Mouse (Mus musculus): ENCODE results near the gene Slamf9. TPM values are rescaled to one million over a fixed set of nuclear protein-coding genes. Genes with fewer than 3 reads are reported as not detected.

Slamf9 gene
- polyA plus RNA-seq, 1 experiment from 2014 or later: not detected

- H3K4me1 ChIP-seq: peaks cover 16% of the 10 kb centered on the region
- no peak overlapping the region for H3K27ac ChIP-seq
- H3K9me3 ChIP-seq: no peaks in the 10 kb centered on the region
- H3K9ac ChIP-seq: no peak overlapping the region
- H3K4me2 ChIP-seq: no peak overlapping the region
- 91% methylated on average over 8 of the region's 8 CpGs for WGBS
- H3K36me3 ChIP-seq: peaks cover 62% of the 10 kb centered on the region
- no peak overlapping the region for H3K4me3 ChIP-seq
- ATAC-seq (ENCODE audit: insufficient number of reproducible peaks, insufficient read depth, low FRiP score, low TSS enrichment, low read depth): no peak
- H3K27me3 ChIP-seq: no peaks in the 10 kb centered on the region
Measured at GRCm38 (mm10) chr1:172492047-172492446, 16.9 kb downstream of the Slamf9 start.

GRCm38 (mm10) chr1:172493516-172493915 lies 18.4 kb downstream of the Slamf9 start:
- no peak overlapping the region for H3K9ac ChIP-seq
- peaks cover 72% of the 10 kb centered on the region for H3K36me3 ChIP-seq
- WGBS: 83% methylated on average over 6 of the region's 6 CpGs
- no peak for ATAC-seq (ENCODE audit: insufficient number of reproducible peaks, insufficient read depth, low FRiP score, low TSS enrichment, low read depth)
- H3K27me3 ChIP-seq: no peaks in the 10 kb centered on the region
- peaks cover 8% of the 10 kb centered on the region for H3K4me1 ChIP-seq
- no peak overlapping the region for H3K27ac ChIP-seq
- H3K4me3 ChIP-seq: no peak overlapping the region
- no peaks in the 10 kb centered on the region for H3K9me3 ChIP-seq
- no peak overlapping the region for H3K4me2 ChIP-seq

GRCm38 (mm10) chr1:172496030-172496429 lies 20.9 kb downstream of the Slamf9 start:
- no peak overlapping the region for H3K4me2 ChIP-seq
- no peak overlapping the region for H3K27ac ChIP-seq
- no peak for ATAC-seq (ENCODE audit: insufficient number of reproducible peaks, insufficient read depth, low FRiP score, low TSS enrichment, low read depth)
- H3K36me3 ChIP-seq: peaks cover 72% of the 10 kb centered on the region
- H3K9ac ChIP-seq: no peak overlapping the region
- 75% methylated on average over 17 of the region's 17 CpGs for WGBS
- H3K27me3 ChIP-seq: peaks cover 12% of the 10 kb centered on the region
- no peak overlapping the region for H3K4me3 ChIP-seq
- no peaks in the 10 kb centered on the region for H3K9me3 ChIP-seq
- H3K4me1 ChIP-seq: peaks cover 15% of the 10 kb centered on the region; the same call in 1 of the 2 replicates

GRCm38 (mm10) chr1:172497428-172497827 lies 22.3 kb downstream of the Slamf9 start:
- no peaks in the 10 kb centered on the region for H3K9me3 ChIP-seq
- H3K4me2 ChIP-seq: no peak overlapping the region
- no peak overlapping the region for H3K9ac ChIP-seq
- no peak for ATAC-seq (ENCODE audit: insufficient number of reproducible peaks, insufficient read depth, low FRiP score, low TSS enrichment, low read depth)
- no peak overlapping the region for H3K4me3 ChIP-seq
- H3K36me3 ChIP-seq: peaks cover 58% of the 10 kb centered on the region
- 75% methylated on average over 10 of the region's 10 CpGs for WGBS
- H3K27ac ChIP-seq: no peak overlapping the region
- peaks cover 23% of the 10 kb centered on the region for H3K27me3 ChIP-seq
- peaks cover 29% of the 10 kb centered on the region for H3K4me1 ChIP-seq

GRCm38 (mm10) chr1:172499765-172500441 lies 24.7 kb downstream of the Slamf9 start, which contains the start of gene Tagln2:
Gene Tagln2, plus strand, starts transcription at chr1:172500047.
- H3K4me3 ChIP-seq: peak within 1 kb of the TSS; percentile 60
- 1% methylated on average over 30 of the region's 30 CpGs for WGBS
- H3K27ac ChIP-seq: peak within 1 kb of the TSS; percentile 51

GRCm38 (mm10) chr1:172500451-172501370 lies 25.6 kb downstream of the Slamf9 start:
- Histone ChIP-seq H3K27ac (peak overlapping the region; percentile 55), H3K9ac (peak overlapping the region; percentile 76), H3K4me1 (peaks cover 55% of the 10 kb centered on the region), H3K27me3 (peaks cover 26% of the 10 kb centered on the region), H3K4me3 (peak overlapping the region; percentile 60), H3K9me3 (no peaks in the 10 kb centered on the region), H3K4me2 (peak overlapping the region; percentile 77), H3K36me3 (peaks cover 36% of the 10 kb centered on the region)
- 2% methylated on average over 56 of the region's 56 CpGs for whole genome bisulfite sequencing
- ATAC-seq (ENCODE audit: insufficient number of reproducible peaks, insufficient read depth, low FRiP score, low TSS enrichment, low read depth): peak; percentile 4; the same call in 1 of the 2 replicates

More at GRCm38 (mm10) chr1:172499765-172500441, 24.7 kb downstream of the Slamf9 start, which contains the start of gene Tagln2:
- peaks cover 36% of the 10 kb centered on the region for H3K36me3 ChIP-seq
- peaks cover 50% of the 10 kb centered on the region for H3K4me1 ChIP-seq
- peak; percentile 29; the same call in 1 of the 2 replicates for ATAC-seq (ENCODE audit: insufficient number of reproducible peaks, insufficient read depth, low FRiP score, low TSS enrichment, low read depth)
- peak within 1 kb of the TSS; percentile 76 for H3K9ac ChIP-seq
- no peaks in the 10 kb centered on the region for H3K9me3 ChIP-seq
- peaks cover 26% of the 10 kb centered on the region for H3K27me3 ChIP-seq
- peak within 1 kb of the TSS; percentile 77 for H3K4me2 ChIP-seq

GRCm38 (mm10) chr1:172501371-172502144 lies 26.4 kb downstream of the Slamf9 start:
- H3K36me3 ChIP-seq: peaks cover 28% of the 10 kb centered on the region
- 23% methylated on average over 13 of the region's 13 CpGs for WGBS
- H3K9ac ChIP-seq: peak overlapping the region; percentile 76
- H3K4me2 ChIP-seq: peak overlapping the region; percentile 77
- H3K4me1 ChIP-seq: peaks cover 55% of the 10 kb centered on the region
- peak overlapping the region; percentile 55 for H3K27ac ChIP-seq
- peaks cover 26% of the 10 kb centered on the region for H3K27me3 ChIP-seq
- H3K4me3 ChIP-seq: peak overlapping the region; percentile 60
- ATAC-seq (ENCODE audit: insufficient number of reproducible peaks, insufficient read depth, low FRiP score, low TSS enrichment, low read depth): peak; percentile 5; the same call in 1 of the 2 replicates
- H3K9me3 ChIP-seq: no peaks in the 10 kb centered on the region

- ATAC-seq (ENCODE audit: insufficient number of reproducible peaks, insufficient read depth, low FRiP score, low TSS enrichment, low read depth): no peak
- H3K4me1 ChIP-seq: peaks cover 63% of the 10 kb centered on the region
- peak overlapping the region; percentile 77 for H3K4me2 ChIP-seq
- no peak overlapping the region for H3K9ac ChIP-seq
- 34% methylated on average over 13 of the region's 13 CpGs for WGBS
- H3K27ac ChIP-seq: peak overlapping the region; percentile 57; the same call in 1 of the 2 replicates
- H3K27me3 ChIP-seq: peaks cover 26% of the 10 kb centered on the region
- H3K9me3 ChIP-seq: no peaks in the 10 kb centered on the region
- peaks cover 20% of the 10 kb centered on the region for H3K36me3 ChIP-seq
- H3K4me3 ChIP-seq: peak overlapping the region; percentile 60
Measured at GRCm38 (mm10) chr1:172502145-172503110, 27.3 kb downstream of the Slamf9 start.

GRCm38 (mm10) chr1:172503111-172503997 lies 28.2 kb downstream of the Slamf9 start:
- peaks cover 26% of the 10 kb centered on the region for H3K27me3 ChIP-seq
- H3K9me3 ChIP-seq: no peaks in the 10 kb centered on the region
- WGBS: 42% methylated on average over 14 of the region's 14 CpGs
- H3K9ac ChIP-seq: 0 out of 2 replicates have a peak overlapping the region, but pooled peaks have one; percentile 46
- H3K4me2 ChIP-seq: peak overlapping the region; percentile 77
- peak overlapping the region; percentile 57; the same call in 1 of the 2 replicates for H3K27ac ChIP-seq
- peaks cover 64% of the 10 kb centered on the region for H3K4me1 ChIP-seq
- H3K4me3 ChIP-seq: 0 out of 2 replicates have a peak overlapping the region, but pooled peaks have one; percentile 60
- H3K36me3 ChIP-seq: peaks cover 10% of the 10 kb centered on the region
- no peak for ATAC-seq (ENCODE audit: insufficient number of reproducible peaks, insufficient read depth, low FRiP score, low TSS enrichment, low read depth)
